Mouse (Mus musculus) retina, embryonic 14.5 days (tissue): ENCODE measurements around the gene Aco2.
A peak's percentile ranks its signal among the peaks of the same experiment; 100 is the strongest.

Source experiments
- DNase-seq: peaks from one replicate; pipeline ENCODE4 v3.0.0-alpha.2; 2015; ENCODE audit warnings: low spot score

Aco2 gene

DNA sequence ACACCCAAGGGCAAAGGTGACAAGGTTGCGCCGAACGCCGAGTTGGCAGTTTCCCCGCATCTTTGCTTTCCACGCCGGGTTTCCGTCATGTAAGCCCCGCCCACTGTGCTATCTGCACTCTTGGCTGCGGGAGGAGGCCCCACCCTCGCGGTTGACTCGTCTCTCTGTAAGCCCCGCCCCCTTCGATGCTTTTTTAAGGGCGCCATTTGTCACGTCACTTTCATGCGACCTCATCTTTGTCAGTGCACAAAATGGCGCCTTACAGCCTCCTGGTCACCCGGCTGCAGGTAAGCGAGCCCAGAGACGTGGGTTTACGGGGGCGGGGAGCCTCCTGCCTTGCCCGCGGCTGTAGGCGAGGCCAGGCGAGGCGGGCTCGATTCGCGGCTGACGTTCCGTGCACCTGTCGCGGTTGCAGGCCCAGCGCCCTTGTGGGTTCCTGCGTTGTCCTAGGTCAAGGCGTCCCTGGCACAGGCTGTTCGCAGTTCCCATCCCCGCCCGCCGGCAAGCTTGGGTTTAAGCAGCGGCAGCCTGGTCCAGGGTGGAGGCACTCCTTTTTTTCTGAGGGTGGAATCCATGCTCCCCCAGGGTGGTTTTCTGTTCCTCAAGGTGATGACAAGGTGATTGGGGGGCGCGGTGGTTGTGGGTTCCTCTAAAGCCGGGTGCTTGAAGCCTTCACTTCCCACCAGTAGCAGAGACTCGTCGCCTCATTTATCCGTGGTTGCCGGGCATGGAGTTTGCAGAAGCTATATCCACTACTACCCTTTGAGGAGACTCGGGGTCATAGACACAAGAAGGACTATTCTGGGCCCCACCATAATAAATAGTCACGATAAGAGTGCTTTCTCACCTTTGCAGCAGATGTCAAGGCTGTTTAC lies at the start of gene Aco2:
TSS of gene Aco2 (plus strand) at position 48 of the 875 bp plus-strand sequence.
- peak; percentile 100 for DNase-seq

DNA sequence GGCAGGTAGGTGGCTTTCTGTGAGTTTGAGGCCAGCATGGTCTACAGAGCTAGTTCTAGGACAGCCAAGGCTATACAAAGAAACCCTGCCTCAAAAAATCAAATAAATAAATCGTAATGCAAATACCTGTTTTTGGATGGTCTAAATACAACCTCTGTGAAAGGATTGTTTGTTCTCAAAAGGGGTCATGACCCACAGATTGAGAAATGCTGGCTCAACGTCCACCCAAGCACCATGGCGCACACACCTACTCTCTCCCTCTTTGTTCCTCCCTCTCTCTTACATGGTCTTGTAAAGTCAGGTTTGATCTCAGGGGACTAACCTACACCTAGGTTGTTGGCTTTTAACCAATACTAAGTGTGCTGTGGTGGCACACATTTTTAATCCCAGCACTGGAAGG lies 49.5 kb upstream of the Aco2 start:
- no peak for DNase-seq

DNA sequence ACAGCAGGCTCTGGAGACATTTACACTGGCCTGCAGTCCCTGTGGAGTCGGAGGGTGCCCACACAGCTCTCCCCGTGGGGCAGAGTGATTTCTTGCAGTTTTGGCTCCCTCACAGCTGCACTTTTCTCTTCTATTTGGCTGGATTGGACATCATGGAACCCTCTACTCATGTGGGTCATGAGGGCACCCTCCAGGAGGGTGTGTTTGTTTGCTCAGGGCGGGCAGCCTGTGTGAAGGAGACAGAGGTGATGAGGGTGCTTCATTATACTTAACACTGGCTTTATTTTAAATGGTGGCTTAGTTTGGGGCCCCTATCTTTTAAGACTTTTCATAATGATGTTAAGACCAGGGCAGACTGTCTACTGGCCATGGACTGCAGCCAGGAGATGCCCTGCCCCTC lies 47.3 kb upstream of the Aco2 start:
- no peak for DNase-seq

DNA sequence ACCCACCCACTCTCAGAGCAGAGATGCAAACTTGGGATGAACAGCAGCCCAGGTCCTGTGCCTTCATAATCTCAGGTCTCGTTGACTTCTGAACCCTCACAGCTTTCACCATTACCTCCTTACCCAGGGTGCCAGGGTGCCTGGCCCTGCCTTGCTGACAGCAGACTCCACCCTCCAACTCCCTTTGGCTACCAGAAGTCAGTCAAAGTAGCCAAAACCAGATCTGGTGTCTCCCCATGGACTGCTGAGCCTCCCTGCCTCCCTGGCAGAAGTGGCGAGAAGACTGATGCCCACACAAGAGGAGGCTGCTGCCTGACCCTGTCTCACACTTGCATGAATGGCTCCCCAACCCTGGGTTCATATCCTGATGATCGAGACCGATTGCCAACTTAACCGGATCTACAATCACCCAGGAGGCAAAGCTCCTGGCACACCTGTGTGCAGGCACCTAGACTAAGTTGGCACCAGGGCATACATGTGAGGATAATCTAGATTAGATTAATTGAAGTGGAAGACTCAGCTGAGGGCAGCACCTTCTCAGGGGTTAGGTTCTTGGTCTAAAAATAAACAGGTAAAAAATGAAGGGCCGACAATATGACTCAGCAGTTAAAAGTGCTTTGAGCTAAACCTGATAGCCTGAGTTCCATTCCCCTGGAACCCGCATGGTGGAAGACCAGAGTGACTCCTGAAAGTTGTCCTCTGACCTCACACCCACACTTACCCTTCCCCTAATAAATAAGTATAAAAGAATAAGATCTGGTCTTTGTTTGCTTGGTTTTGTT lies 43.5 kb upstream of the Aco2 start:
- DNase-seq, result no peak

DNA sequence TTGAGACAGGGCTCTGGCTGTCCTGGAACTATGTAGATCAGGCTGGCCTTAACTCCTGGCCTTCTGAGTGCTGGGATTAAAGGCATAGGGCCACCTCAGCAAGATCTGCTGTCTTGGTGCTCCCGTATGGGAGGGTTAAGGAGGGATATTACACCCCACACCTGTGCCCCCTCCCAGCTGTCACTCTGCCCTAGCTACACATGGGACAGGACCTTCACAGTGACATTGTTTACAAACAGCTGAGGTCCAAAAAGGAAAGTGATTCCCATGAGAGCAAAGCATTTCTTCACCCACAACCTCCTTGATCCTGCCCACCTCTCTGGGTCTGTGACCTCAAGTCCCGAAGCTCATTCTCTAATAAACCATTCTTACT lies 42.9 kb upstream of the Aco2 start:
- no peak for DNase-seq

DNA sequence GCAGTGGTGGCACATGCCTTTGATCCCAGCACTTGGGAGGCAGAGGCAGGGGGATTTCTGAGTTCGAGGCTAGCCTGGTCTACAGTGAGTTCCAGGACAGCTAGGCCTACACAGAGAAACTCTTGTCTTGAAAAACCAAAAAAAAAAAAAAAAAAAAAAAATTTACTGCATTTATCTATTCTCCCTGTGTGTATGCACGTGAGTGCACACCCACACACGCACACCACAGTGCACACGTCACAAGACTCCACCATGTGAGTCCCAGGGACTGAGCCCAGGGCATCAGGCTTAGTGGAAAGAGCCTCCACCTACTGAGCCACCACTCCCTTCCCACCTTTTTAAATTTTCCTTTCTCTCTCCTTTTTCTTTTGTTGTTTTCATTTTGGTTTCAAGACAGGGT lies 41.6 kb upstream of the Aco2 start:
- no peak for DNase-seq

DNA sequence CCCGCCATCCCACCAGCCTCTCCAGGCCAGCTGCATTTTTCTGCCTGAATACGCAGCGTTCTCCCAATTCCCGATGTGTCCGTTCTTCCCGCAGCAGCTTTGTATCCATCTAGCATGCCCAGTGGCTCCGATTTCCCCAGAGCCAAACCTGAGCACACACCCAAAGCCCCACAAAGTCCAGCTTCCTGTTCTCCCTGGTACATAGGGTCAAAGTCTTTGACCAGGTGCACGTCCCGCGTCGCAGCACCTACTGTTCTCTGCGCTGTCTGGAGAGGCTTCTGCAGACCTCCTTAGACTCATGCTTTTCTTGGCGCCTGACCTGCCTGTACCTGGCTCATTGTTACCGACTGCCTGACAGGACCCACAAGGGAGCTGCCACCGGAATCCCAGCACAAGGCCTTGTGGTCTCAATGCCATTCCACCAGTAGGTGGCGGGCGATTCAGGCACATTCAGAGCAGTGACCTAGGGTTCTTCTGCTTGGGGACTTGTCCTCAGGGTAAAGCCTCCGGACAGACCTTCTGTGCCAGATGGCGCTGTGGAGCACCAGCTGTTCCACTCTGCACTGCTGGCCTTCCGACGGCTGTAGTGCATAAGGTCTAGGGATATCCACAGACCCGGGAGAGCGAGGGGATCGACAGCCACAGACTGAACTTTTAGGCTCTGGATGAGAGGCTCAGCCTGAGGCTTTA lies 40.8 kb upstream of the Aco2 start:
- DNase-seq, result peak; percentile 97

DNA sequence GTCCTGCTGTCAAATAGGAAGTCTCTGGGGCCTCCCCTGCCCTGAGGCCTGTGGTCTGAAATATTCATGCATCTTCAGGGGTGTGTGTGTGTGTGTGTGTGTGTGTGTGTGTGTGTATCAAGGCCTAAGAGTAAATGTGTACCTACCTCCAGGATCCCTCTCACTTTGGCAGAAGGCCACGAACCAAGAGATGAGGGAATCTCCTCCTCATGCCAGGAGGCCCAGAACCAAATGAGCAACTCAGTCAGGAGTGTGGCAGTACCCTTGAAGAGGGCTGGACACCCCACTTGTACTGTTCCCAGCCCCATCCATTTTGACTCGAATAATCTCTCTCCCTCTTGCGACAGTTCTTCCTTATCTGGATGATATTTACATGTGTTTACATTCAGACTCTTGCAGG lies 39.9 kb upstream of the Aco2 start:
- DNase-seq, result no peak

DNA sequence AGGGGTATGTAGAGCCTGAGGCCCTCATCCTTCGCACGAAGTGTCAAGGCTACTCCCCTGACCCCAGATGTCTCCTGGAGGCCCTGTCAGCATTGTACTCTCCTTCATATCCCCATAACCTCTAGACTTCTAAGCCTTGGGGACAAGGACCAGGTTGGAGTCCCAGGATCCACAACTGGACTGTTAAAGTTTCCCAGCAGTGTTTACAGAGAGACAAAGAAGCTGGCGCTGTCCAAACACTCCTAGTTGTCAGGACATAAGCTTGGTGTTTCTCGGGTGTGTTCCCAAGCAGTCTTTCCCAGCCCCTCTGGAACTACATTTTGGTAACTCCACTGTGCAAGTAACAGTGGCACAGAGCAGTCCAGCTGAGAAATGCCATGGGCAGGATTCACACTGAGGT lies 38.6 kb upstream of the Aco2 start:
- no peak for DNase-seq

DNA sequence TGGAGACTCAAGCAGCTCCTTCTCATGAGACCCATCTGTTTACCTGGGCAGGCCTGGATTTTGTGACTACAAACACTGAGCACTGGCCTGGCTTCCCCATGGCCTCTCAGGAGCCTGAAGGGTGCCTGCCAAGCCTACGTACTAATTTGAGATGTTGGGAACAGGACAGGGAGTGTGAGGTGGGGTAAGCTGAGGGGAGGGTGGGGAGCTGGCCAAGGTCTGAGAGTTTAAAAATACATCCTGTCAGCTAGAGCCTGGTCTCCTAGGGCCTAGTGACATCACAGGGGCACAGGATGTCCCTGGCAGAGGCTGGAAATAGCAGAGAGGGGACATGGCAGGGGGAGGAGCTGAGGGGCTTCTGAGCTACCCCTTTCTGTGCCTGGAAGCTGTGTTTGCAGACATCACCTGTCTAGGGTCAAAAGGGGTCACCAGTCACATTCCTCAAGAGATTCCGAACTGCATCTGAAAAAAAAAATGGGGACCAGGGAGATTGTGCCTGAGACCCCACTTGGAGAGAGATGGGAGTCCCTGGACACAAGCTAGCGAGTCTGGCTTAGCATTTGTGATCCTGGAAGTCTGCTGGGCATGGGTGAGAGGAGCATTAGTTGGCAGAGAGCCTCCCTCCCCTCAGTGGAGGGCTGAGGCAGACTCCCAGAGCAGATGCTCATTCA lies 37.8 kb upstream of the Aco2 start:
- DNase-seq, result no peak

DNA sequence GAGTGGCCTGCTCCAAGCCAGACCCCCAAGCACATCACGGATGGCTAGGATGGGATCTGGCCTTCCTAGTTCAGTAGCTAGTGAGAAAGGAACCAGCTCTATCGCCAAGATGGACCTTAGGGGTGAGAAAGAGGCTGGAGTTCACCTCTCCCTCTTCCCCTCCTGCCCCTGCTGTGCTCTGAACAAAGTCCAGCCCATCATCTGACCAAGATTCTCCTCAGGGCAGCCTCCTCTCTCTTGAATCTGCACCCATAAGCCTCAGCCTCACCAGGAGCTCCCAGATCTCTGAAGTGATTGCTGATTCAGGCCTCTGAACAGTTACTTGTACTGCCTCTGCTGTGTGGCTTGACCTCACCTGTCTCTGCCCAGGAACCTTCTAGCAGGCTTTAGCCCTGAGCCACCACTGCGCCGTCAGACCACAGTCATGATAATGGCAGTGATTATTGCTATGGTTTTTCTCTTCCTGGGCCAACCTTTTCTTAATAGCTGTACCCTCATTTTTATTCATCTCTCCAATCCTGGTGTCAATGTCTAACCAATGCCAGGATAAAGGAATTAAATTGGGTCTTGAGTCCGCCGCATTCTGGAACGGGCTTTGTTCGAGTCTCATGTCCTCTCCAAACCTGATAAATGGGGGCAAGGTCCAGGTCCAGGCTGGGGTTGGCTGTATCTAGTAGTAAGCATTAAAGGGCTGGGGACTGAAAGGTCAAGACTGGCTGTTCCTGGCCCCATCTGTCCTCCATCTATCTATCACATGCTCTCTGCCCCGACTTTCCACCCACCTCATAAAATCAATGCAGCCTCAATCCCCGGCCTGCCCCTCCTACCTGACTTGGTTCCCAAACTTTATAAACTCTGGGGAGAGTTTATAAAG lies 36.9 kb upstream of the Aco2 start:
- no peak for DNase-seq

DNA sequence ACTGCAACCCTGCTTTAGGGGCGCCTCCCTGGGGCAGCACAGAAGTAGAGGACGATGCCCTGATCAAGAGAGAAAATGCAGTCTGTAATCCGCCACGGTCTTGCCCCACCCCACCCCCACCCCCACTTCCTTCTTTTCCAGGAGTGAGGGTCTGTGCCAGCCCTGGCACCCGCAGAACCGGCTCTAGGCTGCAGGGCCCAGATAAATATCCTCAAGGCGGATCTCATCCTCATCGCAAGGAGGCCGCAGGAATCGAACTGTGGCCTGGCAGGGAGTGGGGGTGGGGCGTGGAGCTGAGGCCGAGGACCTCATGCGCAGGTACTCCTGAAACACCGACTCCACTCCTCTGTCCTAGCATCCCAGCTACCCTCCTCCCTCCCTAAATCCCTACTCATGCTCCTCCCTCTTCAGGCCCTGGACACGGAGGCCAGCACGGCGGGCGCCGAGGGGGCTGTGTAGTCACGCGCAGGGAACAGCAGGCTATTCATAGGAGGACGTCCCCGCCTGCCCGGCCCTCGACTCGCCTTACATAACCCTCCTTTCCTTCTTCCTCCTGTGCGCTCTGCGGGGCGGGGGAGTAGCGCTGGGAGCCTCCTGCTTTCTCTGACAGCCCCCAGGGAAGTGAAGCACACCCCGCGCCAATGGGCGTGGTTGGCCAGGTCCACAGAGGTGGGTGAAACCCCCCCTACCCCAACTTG lies 35.8 kb upstream of the Aco2 start:
- peak; percentile 61 for DNase-seq

DNA sequence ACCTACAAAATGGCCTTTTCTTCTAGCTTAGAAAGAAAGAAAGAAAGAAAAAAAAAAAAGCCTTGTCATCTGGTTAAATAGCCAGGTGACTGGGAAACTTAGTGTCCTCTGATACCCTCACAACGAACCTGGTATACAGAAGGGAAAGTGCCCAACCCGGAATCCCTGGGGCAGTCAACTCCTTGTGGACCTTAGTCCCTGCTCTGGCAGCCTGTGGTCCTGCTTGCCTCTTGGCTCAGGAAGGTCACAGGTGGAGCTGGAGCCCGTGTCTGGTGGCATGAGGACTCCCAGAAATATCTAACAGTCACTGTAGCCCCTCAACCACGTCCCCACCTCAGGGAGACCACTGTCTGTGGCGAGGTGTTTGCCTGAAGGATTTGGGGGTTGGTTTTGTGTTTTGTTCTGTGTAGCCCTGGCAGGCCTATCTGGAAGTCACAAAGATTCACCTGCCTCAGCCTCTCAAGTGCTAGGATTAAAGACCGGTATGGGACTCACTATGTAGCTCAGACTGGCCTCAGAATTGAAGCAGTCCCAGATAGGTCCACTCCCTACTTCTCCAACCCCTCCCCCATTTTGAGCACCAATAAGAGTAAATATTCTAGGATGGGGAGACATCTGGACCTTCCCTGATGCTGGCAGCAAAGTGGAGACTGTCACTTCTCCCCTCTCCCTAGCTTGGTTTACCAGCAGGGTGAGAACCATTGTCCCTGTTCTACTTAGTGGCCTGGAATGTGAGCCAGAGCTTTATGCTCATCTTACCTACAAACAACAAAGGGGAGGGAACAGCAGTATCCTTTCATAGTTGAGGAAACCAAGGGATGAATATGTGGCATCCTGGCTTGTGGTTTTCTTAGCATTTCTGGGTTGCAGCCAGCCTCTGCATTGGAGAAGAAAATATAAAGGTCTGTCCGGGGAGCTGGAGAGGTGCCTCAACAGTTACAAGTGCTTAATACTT lies 34.9 kb upstream of the Aco2 start:
- no peak for DNase-seq

DNA sequence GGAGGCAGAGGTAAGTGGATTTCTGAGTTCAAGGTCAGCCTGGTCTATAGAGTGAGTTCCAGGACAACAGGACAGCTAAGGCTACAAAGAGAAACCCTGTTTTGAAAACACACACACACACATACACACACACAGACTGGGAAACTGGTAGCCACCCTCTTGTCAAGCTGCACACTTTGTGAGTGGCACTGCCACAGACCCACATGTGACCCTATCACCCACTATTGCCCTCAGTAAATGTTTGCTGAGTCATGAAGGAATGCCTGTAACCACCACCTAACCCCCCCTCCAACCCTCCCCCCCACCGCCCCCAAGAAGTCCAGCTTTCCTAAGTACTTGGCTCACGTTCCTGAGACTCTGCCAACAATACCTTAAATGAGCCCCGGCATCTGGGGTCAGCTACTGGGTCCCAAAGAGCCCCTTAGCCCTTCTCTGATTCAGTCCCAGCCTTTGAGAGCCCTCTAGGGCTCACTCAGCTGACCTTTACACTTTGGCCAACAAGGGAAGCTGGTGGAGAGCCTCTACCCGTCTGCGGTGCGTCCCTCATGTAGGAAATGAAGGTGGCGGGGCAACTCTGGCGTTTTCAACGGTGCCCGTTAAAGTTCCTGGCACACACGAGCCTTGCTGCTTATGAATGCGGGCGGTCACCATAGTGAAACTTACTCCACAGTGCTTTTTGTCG lies 33.4 kb upstream of the Aco2 start:
- DNase-seq, result no peak

DNA sequence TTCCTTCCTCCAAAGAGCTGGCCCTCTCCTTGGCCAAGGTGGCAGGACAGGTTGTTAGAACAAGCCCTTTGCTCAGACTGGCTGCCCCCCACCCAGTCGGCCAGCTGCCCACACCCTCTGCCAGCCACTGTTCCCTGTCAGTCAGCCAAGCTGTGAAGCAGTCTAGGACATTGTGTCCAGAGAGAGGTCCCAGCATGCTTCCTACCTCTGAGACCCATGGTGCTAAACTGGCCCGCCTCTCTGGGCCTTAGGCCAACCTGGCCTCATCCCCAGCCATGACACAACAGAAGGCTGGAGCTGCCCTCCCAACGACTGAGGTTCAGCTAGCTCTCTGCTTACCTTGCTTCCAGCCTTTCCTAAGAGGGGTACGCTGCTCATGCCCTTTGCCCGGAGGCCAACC lies 32.5 kb upstream of the Aco2 start:
- no peak for DNase-seq

DNA sequence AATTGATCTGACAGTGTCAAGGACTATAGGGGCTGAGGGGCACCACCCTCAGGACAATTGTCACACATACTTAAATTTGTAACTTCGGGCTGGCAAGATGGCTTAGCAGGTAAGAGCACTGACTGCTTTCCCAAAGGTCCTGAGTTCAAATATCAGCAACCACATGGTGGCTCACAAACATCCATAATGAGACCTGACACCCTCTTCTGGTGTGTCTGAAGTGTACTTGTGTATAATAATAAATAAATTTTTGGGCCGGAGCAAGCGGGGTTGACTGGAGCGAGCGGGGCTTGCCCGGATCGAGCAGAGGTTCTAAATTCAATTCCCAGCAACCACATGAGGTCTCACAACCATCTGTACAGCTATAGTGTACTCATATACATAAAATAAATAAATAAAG lies 31.8 kb upstream of the Aco2 start:
- no peak for DNase-seq

DNA sequence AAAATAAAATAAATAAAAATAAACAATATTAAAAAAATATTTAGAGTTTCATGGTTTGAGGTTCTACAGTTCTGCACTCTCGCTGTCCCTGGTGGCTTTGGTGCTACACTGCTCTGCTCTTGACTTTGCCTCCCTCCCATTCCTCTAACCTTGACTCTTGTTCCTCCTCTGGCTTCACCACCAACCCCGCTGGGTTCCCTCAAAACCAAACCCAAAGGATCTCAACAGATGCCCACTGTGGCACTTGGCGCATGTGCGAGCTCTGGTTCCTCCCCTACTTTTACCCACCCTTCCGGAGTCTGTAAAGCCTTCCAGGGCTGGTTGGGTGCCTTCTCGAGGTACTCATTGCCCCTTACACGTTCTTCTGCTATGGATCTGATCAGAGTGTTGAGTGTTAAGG lies 29.8 kb upstream of the Aco2 start:
- no peak for DNase-seq

DNA sequence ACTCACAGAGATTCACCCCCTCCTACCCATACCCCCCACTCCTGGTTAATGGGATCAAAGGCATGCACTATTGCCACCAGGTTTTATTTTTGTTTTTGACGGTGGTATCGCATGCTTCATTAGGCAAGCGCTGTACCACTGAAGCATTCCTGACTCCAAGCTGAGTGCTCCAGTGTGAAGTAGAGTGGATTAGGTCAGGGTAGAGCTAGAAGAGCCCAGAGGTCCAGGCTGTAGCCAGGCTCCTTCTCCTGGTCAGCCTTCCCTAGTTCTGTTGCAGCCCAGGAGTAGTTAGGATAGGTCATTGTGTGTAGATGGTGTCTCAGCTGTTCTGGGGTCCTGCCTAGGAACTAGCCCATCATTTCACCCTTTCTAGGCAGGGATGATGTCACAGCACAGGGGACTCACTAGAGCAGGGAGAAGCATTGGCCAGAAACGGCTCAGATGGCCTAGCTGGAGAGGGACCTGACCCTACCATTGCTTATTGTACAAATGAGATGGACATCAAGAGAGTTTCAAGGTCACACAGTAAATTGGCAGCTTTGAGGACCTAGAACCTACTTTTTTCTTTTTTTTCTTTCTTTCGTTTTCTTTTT lies 27.0 kb upstream of the Aco2 start:
- DNase-seq, result no peak

DNA sequence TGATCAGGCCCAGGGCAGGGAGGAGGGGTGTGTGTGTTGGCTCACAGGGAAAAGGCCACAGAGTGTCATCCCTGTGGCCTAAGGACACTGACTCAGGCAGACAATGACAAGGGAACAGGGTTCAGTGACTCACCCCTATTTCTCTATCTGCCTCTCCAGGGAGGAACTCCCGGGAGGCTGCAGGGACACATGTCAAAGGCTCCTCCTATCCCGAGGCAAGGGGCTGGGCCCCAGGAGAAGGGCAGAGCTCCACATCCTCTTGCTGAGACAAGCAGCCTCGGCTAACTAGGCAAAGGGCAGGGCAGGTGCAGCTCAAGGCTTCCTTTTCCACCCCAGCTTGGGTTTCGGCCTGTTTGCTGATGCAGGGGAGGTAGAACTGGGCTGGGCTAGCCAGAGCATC lies 26.4 kb upstream of the Aco2 start:
- DNase-seq, result no peak
